Mouse (Mus musculus) thymus, postnatal 0 days (tissue): Measurements from ENCODE around the gene Ifna9. TPM values are rescaled to one million over a fixed set of nuclear protein-coding genes. Genes with fewer than 3 reads are reported as not detected.
"Not testable (repeated sequence)": the region's sequence is repeated elsewhere in the genome, so short reads cannot be mapped to it uniquely, and the experiment has no call there.

ENCODE experiments used
- DNase-seq: peaks from one replicate; pipeline ENCODE4 v3.0.0-alpha.2; 2015; ENCODE audit warnings: low spot score
- polyA plus RNA-seq: library from polyadenylated mRNA; unstranded; fragments of >200 nt; fragmentation: Nextera tagmentation; extraction: Ambion mirVana; gene quantifications from 2 replicates; pipeline ENCODE4 v1.2.1, GENCODE M21; 2015

Gene Ifna9
- polyA plus RNA-seq: 0.24 TPM in 1 of 2 replicates, not detected in the other

- no peak for DNase-seq
These were observed at the start of gene Ifna9 for GRCm38 (mm10) chr4:88592285-88592684. Gene Ifna9, minus strand, starts transcription at chr4:88592385.

GRCm38 (mm10) chr4:88641077-88641831 is 49.1 kb upstream of the Ifna9 start:
- DNase-seq: peak; percentile 95

- no peak for DNase-seq
These were observed 48.5 kb upstream of the Ifna9 start for GRCm38 (mm10) chr4:88640704-88641076.

GRCm38 (mm10) chr4:88634311-88634710 is 42.1 kb upstream of the Ifna9 start, which contains the start of gene C87499:
Gene C87499, minus strand, starts transcription at chr4:88634411.
- no peak for DNase-seq

GRCm38 (mm10) chr4:88603276-88603675 is 11.1 kb upstream of the Ifna9 start, which contains the start of gene Ifna12:
Gene Ifna12, minus strand, starts transcription at chr4:88603376.
- no peak for DNase-seq

- no peak for DNase-seq
These were observed 20.5 kb downstream of the Ifna9 start, which contains the start of gene Ifna14 for GRCm38 (mm10) chr4:88571698-88572097. Gene Ifna14, minus strand, starts transcription at chr4:88571798.

GRCm38 (mm10) chr4:88561791-88562190 is 30.4 kb downstream of the Ifna9 start:
- DNase-seq: no peak

GRCm38 (mm10) chr4:88558145-88558544 is 34.0 kb downstream of the Ifna9 start, which contains the start of gene Ifna15:
Gene Ifna15, minus strand, starts transcription at chr4:88558245.
- DNase-seq: not testable (repeated sequence)

- peak; percentile 87 for DNase-seq
These were observed 41.8 kb downstream of the Ifna9 start for GRCm38 (mm10) chr4:88550161-88550945.

- no peak for DNase-seq
These were observed 44.2 kb downstream of the Ifna9 start for GRCm38 (mm10) chr4:88547986-88548385.

GRCm38 (mm10) chr4:88543649-88544234 is 48.4 kb downstream of the Ifna9 start:
- peak; percentile 72 for DNase-seq

Other genes with a start within 250 kb of the Ifna9 start
- gene Hacd4, start 153.5 kb downstream of the Ifna9 start, polyA plus RNA-seq: 2.3 and 2.4 TPM in 2 replicates
- gene Ifnb1, start 69.6 kb downstream of the Ifna9 start, polyA plus RNA-seq: not detected in 2 replicates
- gene Ifna15, start 34.1 kb downstream of the Ifna9 start, polyA plus RNA-seq: not detected in 2 replicates
- gene Ifna14, start 20.6 kb downstream of the Ifna9 start, polyA plus RNA-seq: not detected in 2 replicates
- gene Ifna12, start 11.0 kb upstream of the Ifna9 start, polyA plus RNA-seq: not detected in 2 replicates
- gene C87499, start 42.0 kb upstream of the Ifna9 start, polyA plus RNA-seq: not detected in 2 replicates
- not detected in 2 replicates for gene Ifna13, start 52.1 kb upstream of the Ifna9 start, polyA plus RNA-seq
- gene Ifna16, start 84.5 kb upstream of the Ifna9 start, polyA plus RNA-seq: not detected in 2 replicates
- not detected in 2 replicates for gene Ifna2, start 91.5 kb upstream of the Ifna9 start, polyA plus RNA-seq
- gene Ifnab, start 99.0 kb upstream of the Ifna9 start, polyA plus RNA-seq: not detected in 2 replicates
- gene Gm26566, start 129.4 kb upstream of the Ifna9 start, polyA plus RNA-seq: 0.63 and 0.85 TPM in 2 replicates
- 55.8 and 59.5 TPM in 2 replicates for gene Klhl9, start 130.1 kb upstream of the Ifna9 start, polyA plus RNA-seq
- not detected in 2 replicates for gene Gm13271, start 162.5 kb upstream of the Ifna9 start, polyA plus RNA-seq
- 0.33 and 0.37 TPM in 2 replicates for gene Gm13283, start 167.7 kb upstream of the Ifna9 start, polyA plus RNA-seq
- 0.18 and 0.36 TPM in 2 replicates for gene Gm13290, start 181.4 kb upstream of the Ifna9 start, polyA plus RNA-seq
- not detected in 2 replicates for gene Gm13289, start 184.5 kb upstream of the Ifna9 start, polyA plus RNA-seq
- not detected in 2 replicates for gene Gm13272, start 187.5 kb upstream of the Ifna9 start, polyA plus RNA-seq
- 0.23 and 0.31 TPM in 2 replicates for gene Ifnz, start 189.7 kb upstream of the Ifna9 start, polyA plus RNA-seq
- not detected in 2 replicates for gene Gm13276, start 193.3 kb upstream of the Ifna9 start, polyA plus RNA-seq
- gene Gm13277, start 196.2 kb upstream of the Ifna9 start, polyA plus RNA-seq: not detected in 2 replicates
- gene Gm13278, start 199.2 kb upstream of the Ifna9 start, polyA plus RNA-seq: not detected in 2 replicates
- not detected in 2 replicates for gene Gm13275, start 202.1 kb upstream of the Ifna9 start, polyA plus RNA-seq
- gene Gm13279, start 205.0 kb upstream of the Ifna9 start, polyA plus RNA-seq: not detected in 2 replicates
- 0.64 and 1.4 TPM in 2 replicates for gene Gm13285, start 207.3 kb upstream of the Ifna9 start, polyA plus RNA-seq
- gene Gm13287, start 210.9 kb upstream of the Ifna9 start, polyA plus RNA-seq: not detected in 2 replicates
- not detected in 2 replicates for gene Gm13288, start 213.1 kb upstream of the Ifna9 start, polyA plus RNA-seq
- gene Ifna7, start 223.8 kb upstream of the Ifna9 start, polyA plus RNA-seq: not detected in 2 replicates
- gene Ifna11, start 227.6 kb upstream of the Ifna9 start, polyA plus RNA-seq: not detected in 2 replicates
- gene Ifna6, start 235.0 kb upstream of the Ifna9 start, polyA plus RNA-seq: not detected in 2 replicates
- not detected in 2 replicates for gene Ifna5, start 243.1 kb upstream of the Ifna9 start, polyA plus RNA-seq
- not detected in 2 replicates for gene Ifna4, start 249.5 kb upstream of the Ifna9 start, polyA plus RNA-seq